Mouse (Mus musculus) ovary, adult 2 months (tissue): ENCODE data around the gene Cd3eap. TPM values are rescaled to one million over a fixed set of nuclear protein-coding genes. Genes with fewer than 3 reads are reported as not detected.

Experiments
- polyA plus RNA-seq: library from polyadenylated mRNA; depleted of rRNA; stranded (reverse); fragments of >200 nt; gene quantifications from 2 replicates; pipeline ENCODE4 v1.2.3, GENCODE M21; 2012; rRNA removed

Gene Cd3eap
- polyA plus RNA-seq, result 10.1 and 12.5 TPM in 2 replicates

DNA sequence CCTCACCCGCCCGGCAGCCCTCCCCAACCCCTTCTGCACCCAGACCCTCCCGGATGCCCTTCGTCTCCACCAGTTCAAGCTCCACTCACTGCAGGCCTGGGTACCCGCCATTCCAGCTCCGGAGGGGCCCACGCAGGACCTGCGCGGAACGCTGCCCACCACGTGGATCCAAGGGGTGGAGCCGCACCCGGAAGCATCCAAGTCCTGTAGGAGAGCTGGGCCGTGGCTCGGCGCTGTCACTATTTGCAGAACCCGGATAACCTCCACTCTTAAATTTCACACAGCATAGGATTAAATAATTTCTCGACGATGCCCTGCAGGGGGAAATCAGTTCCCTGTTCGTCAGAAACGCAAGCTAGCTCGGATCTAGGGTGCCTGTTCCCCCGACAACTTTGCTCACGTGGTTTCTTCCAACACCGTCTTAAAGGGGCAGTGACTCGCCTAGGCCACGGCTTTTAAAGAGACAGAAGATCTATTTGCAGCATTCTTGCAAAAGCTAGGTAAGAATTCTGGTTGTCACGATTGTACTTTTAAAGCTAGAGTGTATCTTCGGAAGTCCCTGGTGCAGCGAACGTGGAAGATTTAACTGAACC is at the start of gene Cd3eap, which contains the start of gene Ppp1r13l:
Gene Cd3eap, minus strand, starts transcription at position 185 of the 593 bp plus-strand sequence.
Gene Ppp1r13l, plus strand, starts transcription at position 451 of the 593 bp plus-strand sequence.

DNA sequence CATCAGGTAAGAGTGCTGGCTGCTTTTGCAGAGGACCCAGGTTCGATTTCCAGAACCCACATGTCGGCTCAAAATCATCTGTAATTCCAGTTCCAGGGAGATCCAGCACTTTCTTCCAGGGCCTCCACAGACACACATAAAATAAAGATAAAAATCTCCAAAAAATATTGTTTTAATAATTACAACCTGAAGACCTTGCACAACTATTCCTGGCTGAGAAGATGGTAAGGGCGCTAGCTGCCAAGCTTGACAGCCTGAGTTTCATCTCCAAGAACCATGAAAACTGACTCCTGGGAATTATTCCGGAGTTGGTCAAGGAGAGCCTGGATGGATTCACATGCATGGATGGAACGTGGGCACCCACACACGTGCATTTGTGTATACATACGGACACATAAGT is 45.2 kb upstream of the Cd3eap start, which contains the start of gene Ckm:
Gene Ckm, plus strand, starts transcription at position 301 of the 400 bp plus-strand sequence.

DNA sequence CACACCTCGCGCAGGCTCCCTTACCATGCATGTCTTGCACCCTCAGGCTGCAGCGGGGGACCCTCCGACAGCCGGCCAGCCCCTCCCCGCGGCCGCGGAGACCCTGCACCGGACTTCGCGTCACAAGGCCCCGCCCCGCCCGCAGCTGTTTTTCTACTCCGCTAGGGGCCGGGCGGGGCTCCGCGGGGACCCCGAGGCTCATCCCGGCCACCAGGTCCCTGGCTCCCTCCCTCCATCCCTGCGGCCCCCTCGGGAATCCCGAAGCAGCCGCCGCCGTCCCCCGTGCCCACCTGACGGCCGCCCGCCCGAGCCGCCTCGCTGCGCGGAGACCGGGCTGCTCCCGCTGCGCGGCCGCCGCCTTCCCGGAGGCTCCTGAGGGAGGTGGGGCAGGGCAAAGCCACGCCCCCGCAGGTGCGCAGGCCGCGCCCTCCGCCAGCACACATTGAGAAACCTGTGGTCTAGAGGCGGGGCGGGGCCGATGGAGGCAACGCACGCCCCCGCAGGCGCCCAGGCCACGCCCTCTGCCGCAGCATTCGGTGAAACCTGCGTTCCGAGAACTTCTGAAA is 44.5 kb upstream of the Cd3eap start, which contains the start of gene Klc3:
Gene Klc3, minus strand, starts transcription at position 374 of the 566 bp plus-strand sequence.

DNA sequence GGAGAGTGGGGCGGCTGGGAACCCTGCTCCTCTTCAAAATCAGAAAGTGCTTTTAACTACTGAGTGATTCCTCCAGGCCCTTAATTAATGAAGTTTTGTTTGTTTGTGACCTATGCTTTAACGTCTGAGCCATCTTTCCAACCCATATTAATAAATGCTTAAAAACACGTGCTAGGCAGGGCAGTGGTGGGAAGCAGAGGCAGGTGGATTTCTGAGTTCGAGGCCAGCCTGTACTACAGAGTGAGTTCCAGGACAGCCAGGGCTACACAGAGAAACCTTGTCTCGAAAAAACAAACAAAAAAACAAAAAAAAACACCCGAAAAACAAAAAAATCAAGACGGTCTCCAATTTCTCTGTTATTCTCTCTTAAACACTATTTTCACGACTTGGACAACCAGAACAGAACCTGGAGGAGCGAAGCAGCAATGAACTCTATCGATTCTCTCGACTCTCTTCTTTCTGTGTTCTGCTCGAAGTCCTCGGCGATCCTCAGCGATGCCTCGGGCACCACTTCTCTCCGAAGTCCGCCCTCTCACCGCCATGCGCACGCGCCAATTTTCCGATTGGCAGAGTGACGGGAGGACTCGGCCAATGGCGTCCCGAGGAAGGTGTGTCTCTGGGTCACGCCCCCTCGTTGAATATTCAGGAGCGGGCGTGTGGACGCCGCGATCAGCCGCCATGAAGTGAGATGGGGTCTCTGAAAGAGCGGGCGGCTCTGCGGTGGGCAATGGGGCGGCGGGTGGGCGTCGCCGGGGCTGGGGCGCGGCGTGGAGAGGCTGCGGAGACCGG is 22.3 kb upstream of the Cd3eap start, which contains the start of gene Ercc2:
Gene Ercc2, plus strand, starts transcription at position 634 of the 789 bp plus-strand sequence.

DNA sequence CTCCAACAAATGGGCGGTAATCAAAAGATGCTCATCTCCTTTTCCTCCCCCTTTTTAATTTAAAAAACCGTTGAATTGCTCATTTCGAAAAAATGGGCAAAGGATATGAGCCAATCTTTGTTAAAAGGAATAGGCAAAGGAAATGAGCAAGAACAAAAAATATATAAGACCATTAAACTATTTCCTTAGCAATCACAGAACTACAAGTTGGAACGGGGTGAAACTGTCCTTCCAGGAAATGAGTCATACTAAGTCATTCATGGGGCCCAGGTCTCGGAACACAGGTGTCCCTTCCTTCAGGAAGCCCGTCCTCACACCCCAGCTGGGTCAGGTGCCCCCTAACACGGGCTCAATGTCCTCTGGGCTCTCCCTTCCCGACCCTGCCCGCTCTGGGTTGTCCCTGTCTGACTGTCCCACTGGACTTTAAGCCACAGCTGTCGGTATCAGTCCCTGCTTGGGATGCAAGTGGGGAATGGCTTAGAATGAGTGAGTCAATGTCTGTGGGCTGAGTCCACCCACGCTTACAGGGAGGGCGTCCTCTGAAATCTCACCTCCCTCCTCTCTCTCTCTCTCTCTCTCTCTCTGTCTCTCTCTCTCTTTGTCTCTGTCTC is 14.9 kb downstream of the Cd3eap start, which contains the start of gene Ercc1:
Gene Ercc1, plus strand, starts transcription at position 542 of the 611 bp plus-strand sequence.

DNA sequence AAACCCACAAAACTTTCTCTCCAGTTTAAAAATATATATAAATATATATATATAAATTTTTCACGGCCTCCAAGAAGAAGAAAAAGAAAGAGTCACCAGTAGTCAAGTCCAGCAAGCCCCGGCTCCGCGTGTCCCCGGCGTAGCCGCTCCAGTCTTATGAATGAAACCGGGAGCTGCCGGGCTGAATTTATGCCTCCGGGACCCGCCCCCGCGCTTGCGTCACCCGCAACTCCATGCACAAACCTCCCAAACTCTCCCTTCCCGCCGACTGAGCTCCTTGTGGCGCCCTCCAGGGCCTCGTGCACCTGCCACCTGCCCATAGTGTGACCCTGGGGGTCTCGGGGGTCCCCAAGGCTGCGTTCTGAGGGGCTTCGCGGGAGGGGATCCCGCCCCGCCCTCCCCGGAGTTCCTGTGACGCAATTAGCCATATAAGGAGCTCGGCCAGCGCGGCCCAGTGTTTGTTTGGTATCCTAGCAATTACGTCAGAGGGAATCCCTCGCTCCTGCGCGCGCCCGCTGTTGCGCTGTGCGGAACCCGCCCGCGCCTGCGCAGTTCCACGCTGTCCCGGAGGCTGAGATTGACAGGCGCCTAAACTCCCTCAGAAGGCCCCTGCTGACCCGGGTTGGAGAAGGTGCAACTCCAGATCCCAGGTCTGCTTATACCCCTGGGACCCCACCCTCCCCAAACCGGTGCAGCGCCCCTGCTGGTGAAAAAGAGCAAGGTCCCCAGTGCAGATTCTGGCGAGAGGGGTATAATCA is 49.2 kb downstream of the Cd3eap start, which contains the start of gene Fosb:
Gene Fosb, minus strand, starts transcription at position 168 of the 758 bp plus-strand sequence.

Other genes with a start within 250 kb of the Cd3eap start
- 0.26 and 0.76 TPM in 2 replicates for gene Gm4969, start 241.1 kb downstream of the Cd3eap start, polyA plus RNA-seq
- gene Fbxo46, start 239.6 kb downstream of the Cd3eap start, polyA plus RNA-seq, result 16.2 and 18.5 TPM in 2 replicates
- 15.1 and 19.6 TPM in 2 replicates for gene Qpctl, start 210.2 kb downstream of the Cd3eap start, polyA plus RNA-seq
- 49.6 and 49.8 TPM in 2 replicates for gene Snrpd2, start 209.8 kb downstream of the Cd3eap start, polyA plus RNA-seq
- 0.46 and 0.69 TPM in 2 replicates for gene Gipr, start 193.4 kb downstream of the Cd3eap start, polyA plus RNA-seq
- gene Eml2, start 183.1 kb downstream of the Cd3eap start, polyA plus RNA-seq, result 84.0 and 89.9 TPM in 2 replicates
- 11.0 and 12.7 TPM in 2 replicates for gene Gpr4, start 146.9 kb downstream of the Cd3eap start, polyA plus RNA-seq
- 40.3 and 44.6 TPM in 2 replicates for gene Opa3, start 131.1 kb downstream of the Cd3eap start, polyA plus RNA-seq
- gene Vasp, start 87.7 kb downstream of the Cd3eap start, polyA plus RNA-seq, result 197 and 215 TPM in 2 replicates
- 0.18 and 0.25 TPM in 2 replicates for gene Ppm1n, start 79.4 kb downstream of the Cd3eap start, polyA plus RNA-seq
- gene Rtn2, start 76.9 kb downstream of the Cd3eap start, polyA plus RNA-seq, result 31.9 and 40.5 TPM in 2 replicates
- 5.1 and 10.1 TPM in 2 replicates for gene Fosb, start 49.4 kb downstream of the Cd3eap start, polyA plus RNA-seq
- gene Ercc1, start 14.7 kb downstream of the Cd3eap start, polyA plus RNA-seq, result 35.4 and 52.6 TPM in 2 replicates
- 19.9 and 21.5 TPM in 2 replicates for gene Ppp1r13l, start 266 bp upstream of the Cd3eap start, polyA plus RNA-seq
- 99.9 and 104 TPM in 2 replicates for gene Ercc2, start 22.5 kb upstream of the Cd3eap start, polyA plus RNA-seq
- 11.6 and 13.6 TPM in 2 replicates for gene Klc3, start 44.6 kb upstream of the Cd3eap start, polyA plus RNA-seq
- 1.5 and 2.0 TPM in 2 replicates for gene Ckm, start 45.3 kb upstream of the Cd3eap start, polyA plus RNA-seq
- 56.2 and 68.8 TPM in 2 replicates for gene Mark4, start 99.3 kb upstream of the Cd3eap start, polyA plus RNA-seq
- 14.5 and 14.7 TPM in 2 replicates for gene Exoc3l2, start 103.8 kb upstream of the Cd3eap start, polyA plus RNA-seq
- 23.3 and 32.2 TPM in 2 replicates for gene Bloc1s3, start 148.9 kb upstream of the Cd3eap start, polyA plus RNA-seq
- gene Trappc6a, start 148.9 kb upstream of the Cd3eap start, polyA plus RNA-seq, result 122 and 123 TPM in 2 replicates
- 1.3 and 1.9 TPM in 2 replicates for gene Nkpd1, start 158.4 kb upstream of the Cd3eap start, polyA plus RNA-seq
- gene Ppp1r37, start 203.6 kb upstream of the Cd3eap start, polyA plus RNA-seq, result 147 and 159 TPM in 2 replicates
- 15.2 and 16.3 TPM in 2 replicates for gene Zfp296, start 217.8 kb upstream of the Cd3eap start, polyA plus RNA-seq
- gene Gemin7, start 218.1 kb upstream of the Cd3eap start, polyA plus RNA-seq, result 230 and 252 TPM in 2 replicates
- 248 and 417 TPM in 2 replicates for gene Clasrp, start 245.0 kb upstream of the Cd3eap start, polyA plus RNA-seq